8 mouse cellular contexts compared by ENCODE assay signal in the genomic region with DNA sequence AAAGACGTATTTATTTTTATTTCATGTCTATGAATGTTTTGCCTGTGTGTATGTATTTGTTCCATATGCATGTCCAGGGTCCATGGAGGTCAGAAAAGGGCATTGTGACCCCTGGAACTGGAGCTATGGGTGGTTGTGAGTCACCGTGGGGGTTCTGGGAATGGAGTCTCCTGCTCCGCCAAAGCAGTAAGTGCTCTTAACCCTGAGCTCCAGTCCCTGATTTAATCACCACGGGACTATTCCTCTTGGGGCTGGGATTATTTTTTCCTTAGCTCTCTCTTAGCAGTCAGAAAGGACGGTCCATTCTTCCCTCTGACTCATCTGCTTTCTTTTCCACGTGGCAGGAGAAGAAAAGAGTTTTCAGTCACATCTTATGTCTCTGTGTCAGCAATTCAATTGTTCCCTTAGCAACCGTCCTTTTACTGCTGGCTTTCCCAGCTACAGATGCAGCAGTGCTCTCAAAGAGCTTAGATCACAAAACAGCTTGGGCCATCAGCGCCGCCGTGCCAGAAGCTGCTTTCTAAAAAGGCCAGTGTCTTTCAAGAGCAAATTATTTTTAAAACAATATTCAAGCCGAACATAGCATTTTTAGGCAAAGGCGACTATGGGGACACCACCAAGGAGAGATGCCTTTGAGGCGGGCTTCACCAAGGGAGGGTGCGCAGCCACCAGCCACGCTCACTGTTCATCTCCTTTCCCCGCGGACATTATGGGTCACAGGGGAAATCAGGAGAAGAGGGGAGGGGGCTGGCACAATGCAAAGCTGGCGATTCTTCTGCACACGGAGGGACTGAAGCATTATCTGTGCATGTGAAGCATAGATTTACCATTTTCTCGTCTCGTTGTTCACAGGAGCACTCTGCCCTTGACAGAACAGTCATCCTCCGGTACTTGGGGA.
DNase-seq lines count a peak whose midpoint lies in the region; ATAC-seq and TF ChIP-seq lines count a peak whose summit lies in the region.

No protein-coding gene starts in this region.

- H3K27me3 ChIP-seq in kidney, embryonic 15.5 days = peaks cover 6% of the 10 kb centered on the region; the same call in 1 of the 2 replicates
- no peaks in the 10 kb centered on the region for H3K27me3 ChIP-seq in hindbrain, embryonic 16.5 days (replicated peaks; ENCODE audit: control insufficient read depth, insufficient read depth, low read length)
- H3K27me3 ChIP-seq in thymus, adult 2 months (ENCODE audit: control insufficient read depth, insufficient read depth, low read length) = no peaks in the 10 kb centered on the region

- 0 out of 2 replicates have a peak, but pooled peaks cover 3% of the 10 kb centered on the region for H3K4me1 ChIP-seq in kidney, embryonic 15.5 days
- H3K4me1 ChIP-seq in hindbrain, embryonic 16.5 days (ENCODE audit: control insufficient read depth, insufficient read depth, low read depth, low read length) = peaks cover 16% of the 10 kb centered on the region
- no peaks in the 10 kb centered on the region for H3K4me1 ChIP-seq in thymus, adult 2 months (replicated peaks; ENCODE audit: control insufficient read depth, insufficient read depth, low read length)

- WGBS in kidney, embryonic 15.5 days = 12% methylated on average over 22 of the region's 22 CpGs
- WGBS in hindbrain, embryonic 16.5 days = 2% methylated on average over 22 of the region's 22 CpGs
- WGBS in thymus, adult 2 months = 56% methylated on average over 22 of the region's 22 CpGs

- peaks cover 7% of the 10 kb centered on the region; the same call in 1 of the 2 replicates for H3K9me3 ChIP-seq in kidney, embryonic 15.5 days (replicated peaks)
- peaks cover 8% of the 10 kb centered on the region for H3K9me3 ChIP-seq in hindbrain, embryonic 16.5 days (ENCODE audit: control insufficient read depth, low read length)

- H3K4me3 ChIP-seq in kidney, embryonic 15.5 days (replicated peaks) = peak overlapping the region; percentile 21
- peak overlapping the region; percentile 33 for H3K4me3 ChIP-seq in hindbrain, embryonic 16.5 days (ENCODE audit: low read length)
- H3K4me3 ChIP-seq in thymus, adult 2 months (ENCODE audit: control insufficient read depth, insufficient read depth, low read length) = no peak overlapping the region

- no peak overlapping the region for H3K27ac ChIP-seq in kidney, embryonic 15.5 days
- H3K27ac ChIP-seq in hindbrain, embryonic 16.5 days (ENCODE audit: low read depth, low read length) = peak overlapping the region; percentile 92
- H3K27ac ChIP-seq in thymus, adult 2 months (ENCODE audit: control insufficient read depth, insufficient read depth, low read length) = no peak overlapping the region

- H3K4me2 ChIP-seq in kidney, embryonic 15.5 days = peak overlapping the region; percentile 55
- H3K4me2 ChIP-seq in hindbrain, embryonic 16.5 days (ENCODE audit: low read length) = peak overlapping the region; percentile 65

- ATAC-seq in kidney, embryonic 15.5 days (replicated peaks; ENCODE audit: low FRiP score) = no peak
- ATAC-seq in hindbrain, embryonic 16.5 days = peak; percentile 92

- no peak overlapping the region for H3K9ac ChIP-seq in kidney, embryonic 15.5 days
- H3K9ac ChIP-seq in hindbrain, embryonic 16.5 days (ENCODE audit: low read depth, low read length) = peak overlapping the region; percentile 62

- no peaks in the 10 kb centered on the region for H3K36me3 ChIP-seq in kidney, embryonic 15.5 days
- no peaks in the 10 kb centered on the region for H3K36me3 ChIP-seq in hindbrain, embryonic 16.5 days (ENCODE audit: control insufficient read depth, insufficient read depth, low read length)
- H3K36me3 ChIP-seq in thymus, adult 2 months (ENCODE audit: control insufficient read depth, insufficient read depth, low read length) = no peaks in the 10 kb centered on the region

- TF ChIP-seq POLR2A in thymus, adult 2 months (IDR thresholded peaks at IDR 0.05; ENCODE audit: control insufficient read depth, extremely low read depth, insufficient read depth, low read length, poor library complexity) = no peak

- no peak for DNase-seq in kidney, adult 8-10 months
- DNase-seq in embryo, embryonic 10.5 days (ENCODE audit: low spot score) = peak; percentile 81
- peak; percentile 60 for DNase-seq in mesoderm, embryonic 11.5 days (ENCODE audit: low read depth, low spot score)
- no peak for DNase-seq in thymus, adult 2 months
- DNase-seq in testis, postnatal 10 days (ENCODE audit: low spot score) = no peak
- no peak for DNase-seq in yolk sac, embryonic 10.5 days (ENCODE audit: low spot score)

- no peak for TF ChIP-seq CTCF in thymus, adult 2 months (IDR thresholded peaks at IDR 0.05; ENCODE audit: borderline replicate concordance, control insufficient read depth, extremely low read depth, insufficient read depth, low read length, poor library complexity)

Comparison
In these comparisons a context has a peak if more than half of its experiments do, and no peak if none do; other contexts are left out.
1. DNase-seq: peak in embryo, embryonic 10.5 days (single experiment) and mesoderm, embryonic 11.5 days (single experiment); none in kidney, adult 8-10 months (0 of 2), thymus, adult 2 months (single experiment), testis, postnatal 10 days (single experiment) and yolk sac, embryonic 10.5 days (single experiment).